Mouse (Mus musculus) testis, adult 2 months (tissue): ENCODE data around the gene Krt4.

Experiments
- CTCF ChIP-seq: fragments of 200-500 bp; IDR thresholded peaks from 2 replicates; pipeline ENCODE4 v1.5.1; 2012; ENCODE audit warnings: low read depth, mild to moderate bottlenecking, inconsistent platforms, low read length, moderate library complexity; ENCODE audit not compliant: control insufficient read depth, insufficient read depth, insufficient replicate concordance
- POLR2A ChIP-seq: fragments of 200-500 bp; IDR thresholded peaks from 2 replicates; pipeline ENCODE4 v1.6.1; 2012; ENCODE audit warnings: low read depth, mild to moderate bottlenecking, inconsistent platforms, low read length, moderate library complexity; ENCODE audit not compliant: control insufficient read depth

DNA sequence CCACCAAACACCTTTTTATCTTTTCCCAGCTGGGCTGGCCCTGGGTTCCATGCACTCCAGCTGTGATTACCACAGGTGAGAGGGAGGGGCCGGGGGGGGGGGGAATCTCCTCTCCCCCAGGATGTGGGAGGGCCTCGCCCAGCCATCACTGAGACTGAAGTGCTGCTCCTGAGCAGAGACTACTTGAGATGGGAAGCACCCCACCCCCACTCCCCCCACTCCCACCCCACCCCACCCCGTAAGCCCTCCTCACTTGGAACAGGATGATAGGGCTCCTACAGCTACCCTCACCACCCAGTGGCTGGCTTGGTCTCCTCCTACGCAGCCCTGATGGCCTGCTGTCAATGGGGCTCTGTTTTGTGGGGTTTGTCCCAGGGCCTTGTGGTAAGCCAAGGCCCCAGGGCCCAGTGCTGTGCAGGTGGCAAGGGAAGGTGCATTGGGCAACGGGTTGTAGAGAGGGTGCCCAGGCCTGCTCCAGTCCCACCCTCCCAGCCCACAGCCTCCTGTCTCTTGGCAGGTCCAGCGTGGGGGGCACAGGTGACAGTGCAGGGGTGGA, 15.8 kb upstream of the Krt4 start, which contains the start of gene Krt79:
- TF ChIP-seq POLR2A, result no peak
- TF ChIP-seq CTCF, result no peak
